Mouse (Mus musculus): ENCODE measurements around the gene Flrt1. TPM values are rescaled to one million over a fixed set of nuclear protein-coding genes. Genes with fewer than 3 reads are reported as not detected.
A peak's percentile ranks its signal among the peaks of the same experiment; 100 is the strongest.

The Flrt1 gene
- total RNA-seq (2014; rRNA removed) = 8.1 and 8.8 TPM in 2 replicates
- polyA plus RNA-seq (2015; fragmentation: Nextera tagmentation; extraction: Ambion mirVana) = 6.7 and 11.3 TPM in 2 replicates

DNA sequence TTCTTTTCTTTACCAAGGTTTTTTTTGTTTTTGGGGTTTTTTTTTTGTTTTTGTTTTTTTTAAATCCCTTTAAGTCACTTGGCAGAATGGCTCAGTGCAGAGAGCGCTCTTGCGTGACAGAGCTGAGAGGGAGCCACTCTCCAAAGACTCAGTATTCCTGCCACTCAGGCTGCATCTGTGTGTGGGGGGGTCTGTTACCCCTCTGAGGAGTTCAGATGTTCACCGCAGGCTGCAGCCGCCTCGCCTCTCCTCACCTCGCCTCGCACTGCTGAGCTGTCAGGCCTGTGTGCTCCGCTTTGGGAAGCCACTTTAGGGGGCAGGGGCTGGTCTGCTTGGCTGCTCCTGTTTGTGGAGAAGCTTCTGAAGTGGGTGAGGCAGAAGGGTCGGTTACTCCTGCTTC, at the start of gene Flrt1:
Gene Flrt1 (minus strand): TSS at position 186 of the 400 bp plus-strand sequence.
- H3K4me1 ChIP-seq (ENCODE audit: insufficient read depth) = peaks cover 8% of the 10 kb centered on the region
- H3K27ac ChIP-seq (ENCODE audit: low read depth, low read length) = no peak within 1 kb of the TSS
- no peak within 1 kb of the TSS for H3K4me2 ChIP-seq (ENCODE audit: low read depth)
- H3K4me3 ChIP-seq (ENCODE audit: low read depth, low read length) = no peak within 1 kb of the TSS
- 37% methylated on average over 9 of the region's 9 CpGs for WGBS
- no peak for TF ChIP-seq CTCF (IDR thresholded peaks at IDR 0.05; ENCODE audit: low read depth)
- no peaks in the 10 kb centered on the region for H3K27me3 ChIP-seq (ENCODE audit: insufficient read depth, low read length)
- no peak for ATAC-seq
- H3K9ac ChIP-seq = no peak within 1 kb of the TSS
- no peak for DNase-seq
- no peaks in the 10 kb centered on the region for H3K9me3 ChIP-seq (ENCODE audit: low read length)
- no peaks in the 10 kb centered on the region for H3K36me3 ChIP-seq (ENCODE audit: insufficient read depth)

DNA sequence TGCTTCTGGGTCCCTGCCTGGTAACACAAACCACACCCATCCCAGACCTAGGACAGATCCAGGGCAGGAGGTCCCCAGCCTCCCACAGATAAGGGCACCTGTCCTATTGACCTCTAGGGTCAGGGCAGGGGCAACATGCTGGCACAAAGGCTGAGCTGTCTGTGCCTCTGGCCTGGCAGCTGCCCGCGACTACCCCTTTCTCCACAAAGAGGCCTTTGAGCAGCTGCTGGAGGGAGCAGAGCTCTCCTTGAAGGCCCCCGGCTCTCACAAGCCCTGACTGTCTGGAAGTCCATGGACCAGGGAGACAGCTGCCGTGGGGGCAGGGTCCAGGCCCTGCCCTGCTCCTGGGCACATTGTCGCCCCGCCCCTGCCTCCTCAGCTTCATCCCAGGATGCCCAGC, 49.7 kb upstream of the Flrt1 start:
- no peak for TF ChIP-seq CTCF (IDR thresholded peaks at IDR 0.05; ENCODE audit: low read depth)
- Histone ChIP-seq H3K4me3 (ENCODE audit: low read depth, low read length) (no peak overlapping the region), H3K27ac (ENCODE audit: low read depth, low read length) (no peak overlapping the region), H3K36me3 (ENCODE audit: insufficient read depth) (no peaks in the 10 kb centered on the region), H3K9ac (no peak overlapping the region), H3K27me3 (ENCODE audit: insufficient read depth, low read length) (no peaks in the 10 kb centered on the region), H3K9me3 (ENCODE audit: low read length) (no peaks in the 10 kb centered on the region), H3K4me2 (ENCODE audit: low read depth) (no peak overlapping the region), H3K4me1 (ENCODE audit: insufficient read depth) (peaks cover 11% of the 10 kb centered on the region)
- no peak for DNase-seq
- peak; percentile 60 for ATAC-seq
- 36% methylated on average over 5 of the region's 6 CpGs for WGBS

DNA sequence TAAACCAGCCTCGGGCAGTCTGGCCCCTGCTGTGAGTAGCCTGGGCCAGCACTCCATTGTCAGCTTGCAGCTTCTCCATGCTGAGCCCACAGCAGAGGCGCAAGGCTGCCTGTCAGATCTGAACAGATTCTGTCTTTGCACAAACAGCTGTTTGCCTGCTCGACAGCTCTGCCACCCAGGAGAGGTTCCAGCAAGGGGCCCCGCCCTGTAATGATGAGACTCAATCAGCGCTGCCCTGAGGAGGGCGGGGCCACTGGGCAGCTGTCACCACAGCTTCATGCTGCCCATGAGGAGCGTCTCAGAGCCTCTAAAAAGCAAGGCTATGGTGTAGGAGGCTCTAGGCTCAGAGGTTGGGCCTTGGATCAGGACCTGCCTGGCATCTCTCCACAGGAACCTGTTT, 47.7 kb upstream of the Flrt1 start:
- ATAC-seq (peak; percentile 13; the same call in 1 of the 2 replicates), DNase-seq (no peak)
- no peaks in the 10 kb centered on the region for H3K36me3 ChIP-seq (ENCODE audit: insufficient read depth)
- WGBS = 38% methylated on average over 7 of the region's 7 CpGs
- no peak overlapping the region for H3K4me2 ChIP-seq (ENCODE audit: low read depth)
- no peaks in the 10 kb centered on the region for H3K27me3 ChIP-seq (ENCODE audit: insufficient read depth, low read length)
- H3K4me3 ChIP-seq (ENCODE audit: low read depth, low read length) = no peak overlapping the region
- H3K9me3 ChIP-seq (ENCODE audit: low read length) = no peaks in the 10 kb centered on the region
- no peak for TF ChIP-seq CTCF (IDR thresholded peaks at IDR 0.05; ENCODE audit: low read depth)
- H3K9ac ChIP-seq = no peak overlapping the region
- H3K27ac ChIP-seq (ENCODE audit: low read depth, low read length) = peak overlapping the region; percentile 1
- peaks cover 11% of the 10 kb centered on the region for H3K4me1 ChIP-seq (ENCODE audit: insufficient read depth)

DNA sequence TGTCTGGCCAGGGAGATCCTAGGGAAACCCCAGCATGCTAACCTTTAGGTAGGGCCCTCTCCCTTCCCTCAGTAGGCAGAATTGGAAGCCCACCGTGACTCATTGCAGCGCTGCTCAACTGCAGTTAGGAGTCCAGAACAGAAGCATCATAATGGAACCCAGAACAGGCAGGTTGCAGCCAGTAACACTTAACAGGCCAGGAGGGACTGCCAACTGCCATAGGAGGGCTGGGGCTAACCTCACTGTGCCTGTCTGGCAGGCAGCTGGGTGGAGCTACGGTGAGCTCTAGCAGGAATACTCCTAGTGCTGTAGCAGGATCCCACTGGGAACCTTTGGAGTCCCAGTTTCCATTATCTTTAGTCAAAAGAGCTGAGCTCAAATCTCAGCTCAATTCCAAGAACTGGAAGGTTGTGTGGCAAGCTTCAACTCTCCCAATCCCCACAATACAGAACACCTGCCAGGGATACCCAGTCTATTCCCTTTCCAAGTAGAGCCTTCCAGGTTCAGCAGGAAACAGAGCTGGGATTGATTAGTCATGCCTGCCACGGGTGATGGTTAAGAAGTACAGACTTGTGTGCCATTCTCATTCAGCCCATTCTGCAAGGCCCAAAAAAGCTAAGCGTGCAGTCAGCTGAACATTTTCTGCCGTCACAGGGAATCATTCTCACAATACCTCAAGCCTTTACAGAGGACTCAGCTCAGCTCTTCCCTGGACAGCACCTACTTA, 46.6 kb upstream of the Flrt1 start:
- H3K9ac ChIP-seq = no peak overlapping the region
- WGBS = 74% methylated on average over 6 of the region's 6 CpGs
- ATAC-seq = no peak
- H3K27ac ChIP-seq (ENCODE audit: low read depth, low read length) = no peak overlapping the region
- no peaks in the 10 kb centered on the region for H3K36me3 ChIP-seq (ENCODE audit: insufficient read depth)
- peaks cover 10% of the 10 kb centered on the region for H3K4me1 ChIP-seq (ENCODE audit: insufficient read depth)
- no peaks in the 10 kb centered on the region for H3K27me3 ChIP-seq (ENCODE audit: insufficient read depth, low read length)
- no peak overlapping the region for H3K4me2 ChIP-seq (ENCODE audit: low read depth)
- DNase-seq = no peak
- H3K4me3 ChIP-seq (ENCODE audit: low read depth, low read length) = no peak overlapping the region
- no peaks in the 10 kb centered on the region for H3K9me3 ChIP-seq (ENCODE audit: low read length)
- no peak for TF ChIP-seq CTCF (IDR thresholded peaks at IDR 0.05; ENCODE audit: low read depth)

DNA sequence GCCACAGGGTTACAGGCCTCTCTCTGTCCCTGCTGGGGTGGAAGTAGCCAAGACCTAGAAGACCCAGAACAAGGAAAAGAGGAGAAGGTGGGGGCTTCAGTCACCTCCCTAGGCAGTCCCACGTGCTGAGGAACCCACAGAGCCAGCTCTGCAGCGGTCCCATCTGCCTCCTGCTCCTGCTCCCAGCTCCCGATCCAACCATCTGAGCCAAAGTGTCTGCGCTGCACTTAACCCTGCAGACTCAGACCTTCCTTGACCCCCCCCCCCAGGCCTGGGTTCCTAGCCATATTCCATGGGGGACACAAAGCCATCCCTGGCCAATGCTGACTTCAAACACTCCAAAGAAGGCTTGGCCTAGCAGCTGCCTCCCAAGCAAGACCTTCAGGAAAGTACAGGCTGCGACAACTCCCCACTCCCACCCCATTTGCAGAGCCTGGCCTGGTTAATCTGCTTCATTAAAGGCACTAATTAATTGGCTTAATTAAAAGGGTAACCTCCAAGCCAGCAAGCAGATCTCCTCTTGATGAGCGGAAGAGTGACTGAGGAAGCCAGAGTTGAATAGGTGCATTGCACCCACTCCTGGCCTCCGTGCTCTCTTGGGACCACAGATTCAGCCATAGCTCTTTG, 45.9 kb upstream of the Flrt1 start:
- Histone ChIP-seq H3K36me3 (ENCODE audit: insufficient read depth) (no peaks in the 10 kb centered on the region), H3K4me2 (ENCODE audit: low read depth) (no peak overlapping the region), H3K27me3 (ENCODE audit: insufficient read depth, low read length) (no peaks in the 10 kb centered on the region), H3K4me1 (ENCODE audit: insufficient read depth) (peaks cover 10% of the 10 kb centered on the region; the same call in 1 of the 2 replicates), H3K9ac (no peak overlapping the region), H3K9me3 (ENCODE audit: low read length) (no peaks in the 10 kb centered on the region), H3K27ac (ENCODE audit: low read depth, low read length) (no peak overlapping the region), H3K4me3 (ENCODE audit: low read depth, low read length) (no peak overlapping the region)
- 0 out of 2 replicates have a peak, but pooled peaks have one; percentile 13 for ATAC-seq
- DNase-seq = no peak
- TF ChIP-seq CTCF (IDR thresholded peaks at IDR 0.05; ENCODE audit: low read depth) = no peak
- WGBS = 56% methylated on average over 7 of the region's 7 CpGs

DNA sequence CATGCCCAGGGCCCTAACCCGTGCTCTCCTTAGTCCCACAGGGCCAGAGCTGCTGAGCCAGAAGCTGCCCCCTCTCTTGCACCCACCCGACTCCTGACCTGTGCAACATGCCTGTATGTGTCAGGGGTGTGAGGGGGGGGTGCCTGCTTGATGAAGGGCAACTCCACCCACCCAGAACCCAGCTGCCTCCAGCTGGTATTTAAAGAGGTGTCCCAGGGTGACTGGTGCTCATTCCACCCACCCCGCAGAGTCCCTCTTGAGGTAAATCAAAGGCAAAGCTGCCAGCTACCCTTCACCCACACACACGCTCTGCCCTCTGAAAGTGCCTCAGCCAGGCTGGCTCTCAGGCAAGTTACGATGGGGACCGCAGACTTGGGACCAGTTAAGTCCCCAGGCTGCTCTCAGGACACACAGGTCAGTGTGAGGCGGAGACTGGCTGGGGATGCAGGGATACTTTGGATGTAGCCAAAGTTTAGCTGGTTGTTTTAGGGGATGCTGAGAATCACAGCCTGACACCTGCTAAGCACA, 43.7 kb upstream of the Flrt1 start:
- H3K4me1 ChIP-seq (ENCODE audit: insufficient read depth) = peaks cover 13% of the 10 kb centered on the region
- DNase-seq (no peak), ATAC-seq (no peak)
- H3K4me2 ChIP-seq (ENCODE audit: low read depth) = no peak overlapping the region
- H3K9ac ChIP-seq = no peak overlapping the region
- H3K36me3 ChIP-seq (ENCODE audit: insufficient read depth) = no peaks in the 10 kb centered on the region
- TF ChIP-seq CTCF (IDR thresholded peaks at IDR 0.05; ENCODE audit: low read depth) = no peak
- no peaks in the 10 kb centered on the region for H3K9me3 ChIP-seq (ENCODE audit: low read length)
- H3K27me3 ChIP-seq (ENCODE audit: insufficient read depth, low read length) = no peaks in the 10 kb centered on the region
- 53% methylated on average over 7 of the region's 7 CpGs for WGBS
- H3K4me3 ChIP-seq (ENCODE audit: low read depth, low read length) = no peak overlapping the region
- H3K27ac ChIP-seq (ENCODE audit: low read depth, low read length) = no peak overlapping the region

DNA sequence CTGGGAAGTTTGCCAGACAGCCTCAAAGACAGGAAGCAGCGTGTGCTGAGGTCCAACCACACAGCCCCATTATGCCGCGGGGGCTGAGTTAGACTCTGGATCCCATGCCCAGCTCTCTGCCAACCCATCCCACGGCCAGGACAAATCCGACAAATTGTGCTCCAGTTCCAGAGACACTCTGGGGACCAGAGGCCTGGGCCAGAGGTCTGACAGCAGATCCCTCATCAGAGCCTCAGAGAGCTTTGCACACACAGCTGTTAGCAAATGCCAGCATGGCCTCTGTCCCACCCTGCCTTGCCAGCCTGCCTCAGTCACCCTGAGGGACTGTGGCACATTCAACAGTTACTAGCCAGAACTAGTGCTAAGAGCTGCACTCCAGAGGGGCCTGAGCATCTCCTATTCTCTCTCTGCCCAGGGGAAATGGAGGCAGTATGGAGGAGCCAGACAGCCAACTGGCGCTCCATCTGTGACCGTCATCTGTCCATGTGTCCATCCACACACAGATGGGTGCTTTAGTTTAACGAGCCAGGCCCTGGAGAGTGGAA, 43.1 kb upstream of the Flrt1 start:
- no peak for TF ChIP-seq CTCF (IDR thresholded peaks at IDR 0.05; ENCODE audit: low read depth)
- 39% methylated on average over 8 of the region's 8 CpGs for WGBS
- Histone ChIP-seq H3K9me3 (ENCODE audit: low read length) (no peaks in the 10 kb centered on the region), H3K4me3 (ENCODE audit: low read depth, low read length) (no peak overlapping the region), H3K4me1 (ENCODE audit: insufficient read depth) (peaks cover 18% of the 10 kb centered on the region), H3K4me2 (ENCODE audit: low read depth) (no peak overlapping the region), H3K36me3 (ENCODE audit: insufficient read depth) (no peaks in the 10 kb centered on the region), H3K9ac (no peak overlapping the region), H3K27me3 (ENCODE audit: insufficient read depth, low read length) (no peaks in the 10 kb centered on the region), H3K27ac (ENCODE audit: low read depth, low read length) (0 out of 2 replicates have a peak overlapping the region, but pooled peaks have one; percentile 22)
- ATAC-seq (peak; percentile 42), DNase-seq (peak; percentile 79)

Data from forebrain, postnatal 0 days (tissue).